Mouse (Mus musculus): ENCODE data around the gene Gnat3.
"Not testable (repeated sequence)": the region's sequence is repeated elsewhere in the genome, so short reads cannot be mapped to it uniquely, and the experiment has no call there.

Gnat3 gene

DNA sequence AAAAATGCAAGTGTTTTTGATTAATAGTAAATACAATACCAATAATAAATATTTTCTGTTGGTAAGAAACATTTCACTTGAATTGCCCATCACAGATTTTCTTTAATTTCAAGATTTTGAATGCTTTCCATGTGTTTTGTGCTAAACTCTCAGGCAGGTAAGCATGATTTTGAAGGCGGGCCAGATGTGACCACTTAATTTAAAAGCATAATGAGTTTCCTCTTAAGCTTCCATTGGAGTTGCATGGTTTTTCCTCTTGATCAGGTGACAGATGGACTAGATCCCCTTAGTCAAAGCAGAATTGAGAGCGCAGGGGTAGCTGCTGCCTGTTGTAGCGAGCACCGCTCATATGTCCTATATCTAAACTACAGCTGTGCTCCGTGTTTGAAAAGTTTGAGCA lies at the start of gene Gnat3:
TSS of gene Gnat3 (plus strand) at position 301 of the 400 bp plus-strand sequence.
- no peak for DNase-seq

DNA sequence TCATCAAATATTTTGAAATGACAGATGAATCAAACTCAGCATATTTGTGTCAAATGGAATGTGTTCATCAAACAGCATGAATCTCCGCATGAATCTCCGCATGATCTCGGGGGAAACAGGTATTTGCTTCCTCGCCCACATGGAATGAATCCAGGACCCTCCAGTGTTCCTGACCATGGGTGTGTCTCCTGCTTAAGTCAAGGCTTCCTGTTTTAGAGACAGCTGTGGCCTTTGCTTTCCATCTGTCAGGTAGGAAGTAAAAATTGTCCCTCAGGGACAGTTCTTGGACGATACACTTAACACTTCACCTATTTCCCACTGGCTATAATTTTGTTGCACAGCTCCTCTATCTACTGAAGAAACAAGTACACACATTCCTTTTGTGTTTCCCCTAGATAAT lies 43.4 kb upstream of the Gnat3 start:
- DNase-seq, result no peak

DNA sequence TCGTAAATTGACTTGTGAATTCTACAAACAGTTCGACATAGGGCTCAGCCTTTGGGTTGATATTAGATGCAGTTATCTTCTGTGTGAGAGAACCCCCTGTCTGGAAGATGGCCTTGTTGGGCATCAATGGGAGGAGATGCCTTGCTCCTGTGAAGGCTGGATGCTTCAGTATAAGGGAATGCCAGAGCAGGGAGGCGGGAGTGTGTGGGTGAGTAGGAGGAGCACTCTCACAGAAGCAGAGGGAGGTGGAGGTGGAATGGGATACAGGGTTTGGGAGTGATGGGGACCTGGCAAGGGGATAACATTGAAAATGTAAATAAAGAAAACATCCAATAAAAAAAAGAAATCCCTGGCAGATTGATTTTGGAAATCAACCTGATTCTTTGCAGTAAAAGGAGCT lies 38.7 kb upstream of the Gnat3 start:
- DNase-seq, result no peak

DNA sequence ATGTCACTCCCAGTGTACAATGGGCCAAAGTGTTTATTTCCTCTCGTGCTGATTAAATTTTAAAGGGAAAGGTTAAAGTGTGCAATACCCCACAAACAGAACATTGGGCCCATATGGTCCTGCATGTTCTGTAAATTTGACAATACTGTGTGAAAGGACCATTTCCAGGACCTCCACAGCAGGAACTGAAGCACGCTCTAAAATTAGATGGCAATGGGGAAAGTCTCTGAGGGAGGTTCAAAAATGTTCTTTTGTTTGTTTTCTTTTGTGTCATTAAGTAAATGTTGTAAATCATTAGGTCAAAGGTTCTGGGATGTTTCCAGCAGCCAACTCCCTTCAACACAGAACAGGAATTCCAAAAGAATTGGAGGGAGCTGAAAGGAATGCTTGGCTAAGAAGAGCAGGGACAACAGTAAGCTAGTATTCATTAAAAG lies 38.2 kb upstream of the Gnat3 start:
- DNase-seq, result no peak

DNA sequence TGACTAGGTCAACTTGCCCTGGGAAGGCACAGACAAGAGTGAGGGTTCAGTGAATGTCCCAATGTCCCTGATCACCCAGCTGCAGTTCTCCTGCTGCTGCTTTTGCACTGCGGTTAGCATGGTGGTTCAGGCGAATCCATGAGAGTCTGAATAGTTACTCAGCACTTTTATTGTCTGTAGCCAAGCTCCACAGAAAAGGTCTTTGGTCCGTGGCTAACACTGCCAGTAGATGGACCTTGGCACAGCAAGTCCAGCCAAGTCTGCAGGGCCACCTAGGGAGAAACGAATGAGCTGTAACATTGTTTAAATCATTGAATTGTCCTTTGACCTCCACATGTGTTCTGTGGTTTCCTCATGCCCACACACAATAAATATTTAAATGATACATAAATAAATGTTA lies 33.9 kb upstream of the Gnat3 start:
- DNase-seq, result peak; percentile 6

DNA sequence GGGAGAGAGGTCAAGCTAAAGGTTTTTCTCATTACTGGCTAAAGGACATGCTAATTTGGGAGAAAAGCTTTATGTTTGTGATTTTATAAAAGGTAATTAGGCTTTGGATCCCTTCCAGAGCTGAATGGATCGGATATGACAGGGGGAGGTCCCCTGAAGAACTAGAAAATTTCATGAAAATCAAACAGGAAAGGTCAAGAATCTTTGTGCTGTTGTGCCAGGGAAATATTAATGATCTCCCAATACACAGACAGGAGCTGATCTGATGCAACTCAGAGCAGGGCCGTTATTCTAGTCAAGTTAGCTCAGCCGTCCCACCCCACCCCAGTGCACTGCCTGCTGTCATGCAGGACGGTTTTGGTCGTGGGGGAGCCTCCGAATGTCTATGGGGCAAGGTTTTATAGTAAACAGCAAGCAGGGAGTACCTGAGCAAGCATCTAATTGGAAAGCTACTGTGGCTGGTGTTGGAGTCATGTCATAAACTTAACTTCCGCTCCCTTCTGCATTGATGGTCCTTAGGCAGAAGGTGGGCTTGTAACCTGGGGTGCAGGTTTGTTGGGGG lies 33.3 kb upstream of the Gnat3 start:
- DNase-seq, result no peak

DNA sequence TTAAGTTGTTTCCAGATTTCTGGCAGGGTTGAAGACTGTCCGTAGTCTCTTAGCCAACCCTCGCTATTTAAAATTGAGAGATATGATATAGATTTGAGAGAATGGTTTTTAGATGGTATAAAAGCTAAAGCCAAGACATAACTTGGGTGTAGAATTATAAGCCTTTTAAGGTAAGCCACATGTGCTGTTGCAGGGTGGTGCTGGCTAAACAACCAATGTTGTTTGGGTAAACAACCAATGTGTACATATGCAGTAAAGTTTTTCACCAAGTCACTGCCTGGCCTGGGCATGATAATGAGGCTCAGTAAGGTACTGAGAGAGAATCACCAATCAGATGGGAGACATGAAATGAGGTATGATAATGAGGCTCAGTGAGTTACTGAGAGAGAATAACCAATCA lies 30.8 kb upstream of the Gnat3 start:
- DNase-seq, result not testable (repeated sequence)

DNA sequence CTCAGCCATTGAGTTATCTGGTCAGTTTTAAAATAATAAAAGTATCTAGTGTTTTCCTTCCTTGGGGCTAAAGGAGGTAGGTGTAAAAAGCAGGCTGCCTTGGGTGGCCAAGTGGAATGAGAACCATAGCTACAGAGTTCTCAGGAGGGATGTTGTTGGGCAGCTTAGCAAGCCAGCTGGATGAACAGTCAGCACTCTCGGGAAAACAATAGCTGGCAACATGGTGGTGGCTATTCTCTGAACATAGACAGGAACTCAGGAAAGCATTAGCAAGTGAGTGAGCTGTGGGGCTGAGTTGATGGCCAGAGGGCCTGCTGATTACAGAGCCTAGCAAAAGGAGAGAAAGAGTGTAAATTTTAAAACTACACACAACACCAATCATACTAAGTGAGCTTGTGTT lies 27.8 kb upstream of the Gnat3 start:
- DNase-seq, result no peak

DNA sequence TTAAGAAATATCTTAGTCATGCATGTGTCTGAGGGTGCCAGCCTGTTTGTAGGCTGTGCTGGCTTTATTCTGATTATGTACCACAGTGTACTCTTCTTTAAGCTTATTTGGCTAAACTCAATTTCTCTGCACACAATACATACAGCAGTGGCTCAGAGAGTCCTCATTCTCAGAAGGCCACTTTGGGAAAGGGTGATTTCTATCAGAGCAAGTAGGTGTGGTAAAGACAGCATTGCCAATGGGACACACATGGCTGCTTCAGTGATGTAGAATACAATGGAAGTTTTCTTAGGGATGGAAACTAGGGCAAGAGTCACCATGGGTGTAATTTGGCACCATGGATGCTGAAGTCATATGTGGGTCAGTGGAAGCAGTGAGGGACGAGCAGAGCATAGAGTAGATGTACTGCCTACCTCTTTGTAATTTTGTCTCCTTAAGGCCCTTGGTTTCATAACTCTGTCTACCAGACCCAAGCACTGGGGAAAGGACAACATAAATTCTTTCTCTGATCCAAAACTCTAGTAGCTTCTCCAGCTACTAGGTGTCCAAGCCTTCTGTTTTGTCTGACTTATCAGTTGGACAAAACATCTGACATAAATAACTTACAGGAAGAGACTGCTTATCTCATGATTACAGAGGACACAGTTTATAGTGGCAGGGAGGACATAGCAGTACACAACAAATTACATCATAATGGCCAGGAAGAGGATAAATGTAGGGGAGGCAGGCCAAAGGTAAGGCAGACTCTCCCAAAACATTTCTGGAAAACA lies 24.0 kb upstream of the Gnat3 start:
- peak; percentile 1 for DNase-seq

DNA sequence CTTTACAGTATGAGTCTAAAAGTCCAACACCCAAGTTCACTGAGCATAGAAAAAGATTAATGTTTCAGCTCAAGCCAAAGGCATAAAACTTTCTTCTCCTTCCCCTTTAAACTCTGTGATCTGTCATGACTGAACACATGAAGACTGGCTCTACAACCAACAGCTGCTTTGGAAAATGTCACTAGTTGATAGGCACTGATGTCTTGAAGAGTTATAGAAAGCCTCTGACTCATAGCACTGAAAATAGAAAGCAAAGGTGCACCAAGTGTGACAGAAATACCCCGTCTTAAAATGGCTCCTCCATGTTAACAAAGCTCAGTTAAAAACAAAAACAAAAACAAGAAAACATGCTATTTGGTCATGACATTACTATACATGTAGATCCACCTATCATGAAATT lies 5.9 kb upstream of the Gnat3 start:
- no peak for DNase-seq

DNA sequence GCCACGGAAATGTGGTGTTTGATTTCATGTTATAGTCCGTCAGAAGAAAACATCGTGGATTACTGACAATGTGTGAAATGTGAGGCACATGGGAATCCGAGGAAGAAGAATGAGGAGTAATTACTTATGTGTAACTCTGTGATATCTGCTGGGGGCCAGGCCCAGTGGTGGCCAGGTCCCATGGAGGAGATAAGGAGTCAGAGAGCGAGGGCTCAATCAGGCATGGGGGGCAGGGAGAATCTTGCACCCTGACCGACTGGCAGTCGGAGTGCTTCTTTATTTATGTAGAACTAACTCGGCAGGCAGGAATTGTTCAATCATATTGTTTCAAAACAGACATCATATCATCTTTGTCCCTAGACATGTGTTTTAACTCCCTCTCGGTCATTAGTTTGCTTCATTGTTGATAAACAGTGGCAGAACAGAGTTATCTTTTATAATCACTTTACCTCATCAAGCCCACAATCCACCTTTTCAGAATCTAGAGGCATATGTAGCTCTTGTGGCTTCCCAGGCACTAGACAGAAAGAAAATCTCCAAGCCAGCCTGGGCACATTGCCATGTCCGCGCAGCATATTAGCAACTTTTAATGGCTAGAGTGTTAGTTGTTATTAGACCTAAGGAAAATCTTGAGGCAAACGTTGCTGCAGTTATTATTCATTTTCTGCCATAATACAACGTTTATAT lies 7.5 kb downstream of the Gnat3 start:
- DNase-seq, result no peak

DNA sequence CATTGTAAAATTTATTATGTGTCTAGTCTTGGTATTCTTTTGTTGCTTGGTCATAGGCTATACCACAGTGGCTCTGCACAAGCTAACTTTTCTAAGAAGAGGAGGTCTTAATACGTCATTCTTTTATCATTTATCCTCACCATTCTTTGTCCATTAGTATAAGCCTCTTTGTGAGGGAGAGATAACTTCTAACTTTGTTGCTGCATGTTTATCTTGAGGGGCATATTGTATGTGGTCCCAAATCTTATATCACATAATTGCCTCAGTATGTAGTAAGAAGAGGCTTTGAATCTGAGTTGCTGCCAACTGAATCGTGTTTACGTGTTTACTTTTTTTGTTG lies 8.0 kb downstream of the Gnat3 start:
- no peak for DNase-seq

DNA sequence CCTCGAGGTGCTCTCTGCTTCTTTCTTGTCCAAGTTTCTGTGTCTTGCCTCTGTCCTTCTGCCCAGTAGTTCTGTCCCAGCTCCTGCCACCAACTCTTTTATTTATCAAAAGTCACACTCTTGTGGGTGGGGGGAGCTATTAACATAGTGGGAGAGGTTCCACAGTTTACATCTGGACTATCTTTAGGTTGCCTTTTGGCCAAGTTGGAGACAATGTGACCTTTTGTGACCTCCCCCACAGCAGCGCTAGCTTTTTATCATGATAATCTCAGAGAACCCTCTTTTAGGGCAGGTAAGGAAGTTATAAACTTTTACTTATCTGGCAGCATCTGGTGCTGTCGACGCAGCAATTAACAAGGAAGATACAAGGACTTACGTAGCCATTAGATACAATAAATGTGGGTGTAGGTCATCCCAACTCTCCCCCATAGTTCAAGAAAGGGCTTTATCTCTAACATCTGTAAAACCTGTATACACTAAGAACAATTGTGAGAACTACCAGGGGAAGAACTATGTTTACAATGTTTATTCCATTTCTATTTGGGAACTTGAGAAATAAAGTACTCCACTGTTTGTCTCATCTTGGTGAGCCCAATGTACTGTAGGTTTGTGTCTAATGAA lies 18.3 kb downstream of the Gnat3 start:
- no peak for DNase-seq

DNA sequence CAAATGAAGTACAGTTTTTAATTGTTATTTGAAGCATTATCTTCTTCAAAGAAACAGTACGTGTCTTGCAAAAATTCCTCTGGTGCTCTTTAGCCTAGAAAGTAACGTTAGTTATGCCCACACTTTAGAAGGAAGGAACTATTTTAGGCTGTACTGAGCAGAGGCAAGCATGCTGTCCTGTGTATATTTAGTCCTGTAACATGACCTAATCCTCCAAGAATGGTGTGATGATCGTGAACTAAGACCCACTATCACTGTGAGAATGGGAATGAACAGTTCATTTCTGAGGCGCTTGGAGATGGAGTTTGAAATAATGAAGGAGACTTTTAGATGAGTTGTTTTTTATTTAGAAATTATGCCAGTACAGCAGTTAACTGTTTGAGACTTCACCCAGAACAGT lies 20.4 kb downstream of the Gnat3 start:
- no peak for DNase-seq

DNA sequence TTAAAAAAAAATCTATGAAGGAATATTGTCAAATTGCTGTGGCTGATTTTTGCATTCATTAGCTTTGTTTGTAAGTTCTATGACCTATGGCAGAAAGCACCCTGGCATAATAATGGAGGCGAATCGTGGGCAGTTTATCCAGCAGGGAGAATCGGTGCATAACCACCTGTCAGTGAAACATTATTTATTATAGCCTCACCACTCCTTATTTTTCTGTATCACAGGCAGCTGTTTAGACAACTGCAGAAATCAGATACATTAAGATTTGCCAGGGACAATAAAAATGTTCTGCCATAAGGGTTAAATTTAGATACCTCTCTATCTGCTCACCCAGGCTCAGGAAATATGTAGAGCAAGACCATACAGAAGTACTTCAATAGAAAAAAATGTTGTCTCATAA lies 22.2 kb downstream of the Gnat3 start:
- DNase-seq, result no peak

DNA sequence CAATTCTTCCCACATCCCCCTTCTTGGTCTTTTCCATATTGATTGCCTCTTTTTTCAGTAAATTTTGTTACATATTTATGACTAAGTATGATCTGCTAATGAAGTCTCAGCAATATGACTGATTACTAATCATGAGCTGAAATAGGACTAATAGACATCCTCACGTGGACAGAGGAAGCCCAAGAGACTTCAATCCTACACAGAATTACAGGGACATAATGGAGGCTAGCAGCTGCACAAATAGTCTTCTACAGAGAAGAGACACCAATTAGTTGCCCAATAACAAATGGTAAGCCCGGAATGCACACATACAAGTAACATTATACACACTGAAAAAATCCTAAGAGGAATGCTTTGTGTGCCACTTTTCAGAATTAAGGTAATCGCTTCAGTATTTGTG lies 24.3 kb downstream of the Gnat3 start:
- DNase-seq, result no peak

DNA sequence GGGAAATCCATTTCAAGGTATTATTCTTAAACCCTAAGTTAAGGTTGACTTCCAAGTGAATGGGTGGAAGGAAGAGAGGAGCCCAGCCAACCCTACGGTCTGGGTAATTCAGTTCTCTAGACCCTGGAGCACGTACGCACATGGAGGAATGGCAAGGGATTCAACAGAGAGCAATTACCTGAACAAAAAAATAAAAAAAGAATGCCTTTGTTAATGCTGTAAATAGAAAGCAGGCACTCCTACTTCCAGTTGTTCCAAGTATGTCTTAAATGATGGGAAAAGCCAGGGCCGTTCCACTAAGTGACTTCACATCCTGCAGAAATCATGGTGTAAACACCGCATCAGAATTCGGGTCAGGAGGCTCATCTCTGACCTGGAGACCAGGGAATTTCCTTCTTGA lies 28.3 kb downstream of the Gnat3 start:
- no peak for DNase-seq

DNA sequence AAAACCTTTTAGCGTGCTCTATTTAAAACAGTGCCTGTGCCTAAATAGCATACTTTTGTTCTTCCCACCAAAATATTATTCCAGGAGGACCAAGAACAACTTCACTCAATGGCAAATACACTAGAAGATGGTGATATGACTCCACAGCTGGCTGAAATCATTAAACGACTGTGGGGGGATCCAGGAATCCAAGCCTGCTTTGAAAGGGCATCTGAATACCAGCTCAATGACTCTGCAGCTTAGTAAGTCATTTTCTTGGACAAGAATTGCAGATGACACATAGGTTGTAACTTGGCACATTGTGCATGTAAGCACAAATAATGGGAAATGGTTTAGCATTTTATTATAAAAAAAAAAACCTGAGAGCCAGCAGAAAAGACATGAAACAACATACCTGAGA lies 37.2 kb downstream of the Gnat3 start:
- DNase-seq, result no peak

DNA sequence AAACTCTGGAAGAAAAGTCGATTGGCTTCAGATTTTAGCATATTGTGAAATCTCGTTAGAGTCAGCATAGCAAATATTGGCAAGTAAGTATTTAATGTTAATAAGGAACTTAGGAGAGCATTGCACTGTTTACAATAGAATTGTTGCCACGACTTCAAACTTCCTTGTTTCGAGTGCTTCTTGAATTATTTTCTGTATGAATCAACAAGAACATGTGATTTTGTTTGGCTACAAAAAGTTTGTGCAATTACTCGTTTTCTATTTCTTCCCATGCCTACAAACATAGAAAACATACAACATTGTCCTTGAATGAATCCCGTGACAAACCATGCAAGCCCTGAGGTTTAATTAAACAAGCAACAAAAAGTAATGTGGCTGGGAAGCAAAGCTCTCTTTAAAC lies 37.8 kb downstream of the Gnat3 start:
- no peak for DNase-seq

DNA sequence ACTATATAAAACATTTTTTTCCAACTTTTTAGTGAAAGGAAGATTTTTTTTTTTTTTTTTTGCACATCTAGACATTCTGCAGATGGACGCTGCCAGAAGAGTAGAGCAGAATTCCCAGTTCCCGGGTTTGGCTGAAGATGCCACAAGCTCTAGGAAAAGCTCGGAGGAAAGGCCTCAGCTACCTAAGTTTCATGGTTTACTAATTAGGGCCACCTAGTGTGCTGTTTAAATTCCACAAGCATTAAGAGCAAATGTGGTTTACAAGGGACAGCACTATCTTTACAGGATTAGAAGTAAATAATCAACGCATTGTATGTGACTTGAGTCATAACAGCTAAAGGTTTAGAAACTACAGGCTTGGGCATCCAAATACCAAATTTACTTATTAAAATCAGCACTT lies 39.3 kb downstream of the Gnat3 start:
- no peak for DNase-seq

DNA sequence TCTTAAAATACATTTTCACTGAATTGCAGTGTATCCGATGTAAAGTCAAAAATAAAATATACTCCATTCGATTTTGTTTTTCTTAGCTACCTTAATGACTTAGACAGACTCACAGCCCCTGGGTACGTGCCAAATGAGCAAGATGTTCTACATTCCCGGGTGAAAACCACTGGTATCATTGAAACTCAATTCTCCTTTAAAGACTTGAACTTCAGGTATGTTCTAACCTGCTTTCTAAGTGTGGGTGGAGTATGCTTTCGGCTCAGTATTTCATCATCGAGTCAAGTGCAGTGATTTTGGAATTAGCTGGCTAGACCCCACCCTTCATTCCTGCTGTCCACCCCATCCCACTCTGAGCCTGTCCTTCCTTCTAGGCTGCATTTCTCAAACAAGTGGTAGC lies 41.3 kb downstream of the Gnat3 start:
- DNase-seq, result no peak

DNA sequence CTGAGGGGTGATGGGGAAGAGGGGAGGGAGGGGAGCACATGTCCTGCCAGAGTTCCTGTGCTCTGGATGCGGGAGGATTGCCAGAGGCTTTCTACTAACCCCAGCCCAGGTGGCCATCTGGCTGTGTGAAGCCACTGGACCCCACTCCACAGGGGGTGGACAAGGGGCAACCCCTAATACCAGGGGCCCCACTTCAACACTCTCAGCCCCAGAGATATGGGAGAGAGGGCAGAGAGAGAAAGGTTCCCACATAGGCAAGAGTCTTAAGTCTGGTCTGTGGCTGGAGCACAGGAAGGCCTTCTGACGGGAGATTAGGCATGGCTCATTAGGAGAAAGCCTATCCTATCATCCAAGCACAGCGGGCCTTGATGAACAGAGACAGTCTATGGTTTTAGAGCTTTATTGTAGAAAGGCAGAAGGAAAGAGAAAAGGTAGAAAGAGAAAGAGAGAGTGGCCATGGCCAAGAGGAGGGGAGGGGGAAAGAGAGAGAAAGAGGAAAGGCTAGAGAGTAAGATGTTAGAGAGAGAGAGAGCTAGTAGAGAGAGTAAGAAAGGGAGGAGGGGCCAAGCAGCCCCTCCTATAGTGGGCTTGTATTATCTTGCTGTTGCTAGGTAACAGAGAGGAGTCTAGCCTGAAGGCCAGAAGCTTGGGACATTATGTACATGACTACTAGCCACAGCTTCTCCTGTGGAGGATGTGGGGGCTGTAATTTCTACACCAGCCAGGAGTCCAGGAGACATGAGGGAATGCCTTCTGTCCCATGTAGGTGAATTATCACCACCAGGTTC lies 42.7 kb downstream of the Gnat3 start:
- no peak for DNase-seq

DNA sequence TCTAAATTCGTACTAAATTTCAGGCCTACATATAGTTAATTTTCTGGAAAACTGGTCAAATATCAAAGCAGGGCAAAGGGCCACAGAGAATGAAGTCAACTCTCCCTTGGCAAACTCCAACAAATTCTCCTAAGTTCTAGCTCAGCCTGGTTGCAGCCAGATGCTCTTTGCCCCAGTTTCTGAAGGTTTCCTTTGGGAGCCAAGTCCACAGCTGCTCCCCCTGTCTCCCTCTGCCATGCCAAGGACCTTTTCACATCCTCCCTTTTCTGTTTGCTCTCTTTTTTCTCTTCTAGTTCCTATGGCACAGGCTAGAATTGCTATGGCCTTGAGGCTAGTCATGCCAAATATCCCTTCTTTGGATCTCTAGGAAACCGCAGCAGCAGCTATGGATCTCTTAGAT lies 43.8 kb downstream of the Gnat3 start:
- DNase-seq, result no peak

Data from retina, postnatal 1 day (tissue).